Mouse (Mus musculus): ENCODE data around the gene Sema4b. TPM values are rescaled to one million over a fixed set of nuclear protein-coding genes. Genes with fewer than 3 reads are reported as not detected.

The Sema4b gene
- polyA plus RNA-seq, 2 experiments = 6.1 to 8.5 TPM

GRCm38 (mm10) chr7:80184551-80184950 is 2.1 kb upstream of the Sema4b start:
- no peak for TF ChIP-seq CTCF (IDR thresholded peaks at IDR 0.05; ENCODE audit: low read depth)
- no peak for TF ChIP-seq EP300 (IDR thresholded peaks at IDR 0.05; ENCODE audit: low read depth)
- H3K36me3 ChIP-seq (replicated peaks; ENCODE audit: control insufficient read depth, insufficient read depth, low read depth) = no peaks in the 10 kb centered on the region
- no peaks in the 10 kb centered on the region for H3K9me3 ChIP-seq (ENCODE audit: control insufficient read depth, low read length)
- no peak overlapping the region for H3K4me3 ChIP-seq (ENCODE audit: insufficient read depth in 1 of 2, low read depth in 2 of 2, low read length in 2 of 2)
- peaks cover 34 to 45% of the 10 kb centered on the region in 2 experiments for H3K4me1 ChIP-seq (replicated peaks; ENCODE audit: control insufficient read depth in 2 of 2, insufficient read depth in 2 of 2, low read length in 1 of 2)
- ATAC-seq (ENCODE audit: insufficient read depth) = no peak
- H3K4me2 ChIP-seq (ENCODE audit: low read depth) = no peak overlapping the region
- no peak overlapping the region for H3K9ac ChIP-seq (replicated peaks)
- DNase-seq (ENCODE audit: low read depth in 3 of 3, low spot score in 3 of 3) = no peak
- H3K27ac ChIP-seq = peak overlapping the region; percentile 68
- no peaks in the 10 kb centered on the region for H3K27me3 ChIP-seq (ENCODE audit: control insufficient read depth, insufficient read depth, low read length)
- WGBS (ENCODE audit: insufficient replicate concordance) = 57% methylated on average over 4 of the region's 4 CpGs

- Histone ChIP-seq H3K4me1 (replicated peaks; ENCODE audit: control insufficient read depth in 2 of 2, insufficient read depth in 2 of 2, low read length in 1 of 2) (peaks cover 34 to 45% of the 10 kb centered on the region in 2 experiments), H3K27ac (peak overlapping the region; percentile 68), H3K9ac (replicated peaks) (peak overlapping the region; percentile 65), H3K9me3 (ENCODE audit: control insufficient read depth, low read length) (no peaks in the 10 kb centered on the region), H3K27me3 (ENCODE audit: control insufficient read depth, insufficient read depth, low read length) (no peaks in the 10 kb centered on the region), H3K36me3 (replicated peaks; ENCODE audit: control insufficient read depth, insufficient read depth, low read depth) (no peaks in the 10 kb centered on the region), H3K4me3 (ENCODE audit: insufficient read depth in 1 of 2, low read depth in 2 of 2, low read length in 2 of 2) (no peak overlapping the region), H3K4me2 (ENCODE audit: low read depth) (peak overlapping the region; percentile 71; the same call in 1 of the 2 replicates)
- DNase-seq (ENCODE audit: low read depth in 3 of 3, low spot score in 3 of 3) = no peak
- TF ChIP-seq CTCF (IDR thresholded peaks at IDR 0.05; ENCODE audit: low read depth) (no peak), EP300 (IDR thresholded peaks at IDR 0.05; ENCODE audit: low read depth) (no peak)
- 41% methylated on average over 6 of the region's 6 CpGs for WGBS (ENCODE audit: insufficient replicate concordance)
- ATAC-seq (ENCODE audit: insufficient read depth) = no peak
These were observed 1.7 kb upstream of the Sema4b start for GRCm38 (mm10) chr7:80184968-80185367.

GRCm38 (mm10) chr7:80186021-80186420 is 620 bp upstream of the Sema4b start:
- 8% methylated on average over 8 of the region's 8 CpGs for WGBS (ENCODE audit: insufficient replicate concordance)
- Histone ChIP-seq H3K4me3 (ENCODE audit: insufficient read depth in 1 of 2, low read depth in 2 of 2, low read length in 2 of 2) (peak overlapping the region; percentile 65 to 71), H3K4me2 (ENCODE audit: low read depth) (peak overlapping the region; percentile 71), H3K9ac (replicated peaks) (peak overlapping the region; percentile 65), H3K9me3 (ENCODE audit: control insufficient read depth, low read length) (no peaks in the 10 kb centered on the region), H3K36me3 (replicated peaks; ENCODE audit: control insufficient read depth, insufficient read depth, low read depth) (no peaks in the 10 kb centered on the region), H3K27ac (peak overlapping the region; percentile 68), H3K27me3 (ENCODE audit: control insufficient read depth, insufficient read depth, low read length) (no peaks in the 10 kb centered on the region), H3K4me1 (replicated peaks; ENCODE audit: control insufficient read depth in 2 of 2, insufficient read depth in 2 of 2, low read length in 1 of 2) (peaks cover 28 to 36% of the 10 kb centered on the region in 2 experiments)
- peak; percentile 86 for ATAC-seq (ENCODE audit: insufficient read depth)
- peak; percentile 82 to 83 (median 83) for DNase-seq (ENCODE audit: low read depth in 3 of 3, low spot score in 3 of 3)
- TF ChIP-seq EP300 (IDR thresholded peaks at IDR 0.05; ENCODE audit: low read depth) (peak; percentile 85), CTCF (IDR thresholded peaks at IDR 0.05; ENCODE audit: low read depth) (no peak)

- TF ChIP-seq EP300 (IDR thresholded peaks at IDR 0.05; ENCODE audit: low read depth) (no peak), CTCF (IDR thresholded peaks at IDR 0.05; ENCODE audit: low read depth) (no peak)
- H3K9ac ChIP-seq (replicated peaks) = peak overlapping the region; percentile 65; the same call in 1 of the 2 replicates
These were observed 860 bp downstream of the Sema4b start for GRCm38 (mm10) chr7:80187501-80187900.

GRCm38 (mm10) chr7:80188579-80189125 is 2.0 kb downstream of the Sema4b start:
- Histone ChIP-seq H3K9ac (replicated peaks) (no peak overlapping the region), H3K36me3 (replicated peaks; ENCODE audit: control insufficient read depth, insufficient read depth, low read depth) (no peaks in the 10 kb centered on the region), H3K9me3 (ENCODE audit: control insufficient read depth, low read length) (no peaks in the 10 kb centered on the region), H3K27ac (no peak overlapping the region), H3K27me3 (ENCODE audit: control insufficient read depth, insufficient read depth, low read length) (no peaks in the 10 kb centered on the region), H3K4me2 (ENCODE audit: low read depth) (no peak overlapping the region), H3K4me1 (replicated peaks; ENCODE audit: control insufficient read depth in 2 of 2, insufficient read depth in 2 of 2, low read length in 1 of 2) (peaks cover 44 to 50% of the 10 kb centered on the region in 2 experiments), H3K4me3 (ENCODE audit: insufficient read depth in 1 of 2, low read depth in 2 of 2, low read length in 2 of 2) (no peak overlapping the region)
- DNase-seq (ENCODE audit: low read depth in 3 of 3, low spot score in 3 of 3) (no peak), ATAC-seq (ENCODE audit: insufficient read depth) (no peak)
- WGBS (ENCODE audit: insufficient replicate concordance) = 79% methylated on average over 2 of the region's 2 CpGs
- TF ChIP-seq EP300 (IDR thresholded peaks at IDR 0.05; ENCODE audit: low read depth) (no peak), CTCF (IDR thresholded peaks at IDR 0.05; ENCODE audit: low read depth) (no peak)

More at GRCm38 (mm10) chr7:80187501-80187900, 860 bp downstream of the Sema4b start:
- Histone ChIP-seq H3K27me3 (ENCODE audit: control insufficient read depth, insufficient read depth, low read length) (no peaks in the 10 kb centered on the region), H3K9me3 (ENCODE audit: control insufficient read depth, low read length) (no peaks in the 10 kb centered on the region), H3K27ac (peak overlapping the region; percentile 3; the same call in 1 of the 2 replicates), H3K4me2 (ENCODE audit: low read depth) (peak overlapping the region; percentile 71), H3K36me3 (replicated peaks; ENCODE audit: control insufficient read depth, insufficient read depth, low read depth) (no peaks in the 10 kb centered on the region), H3K4me3 (ENCODE audit: insufficient read depth in 1 of 2, low read depth in 2 of 2, low read length in 2 of 2) (peak overlapping the region; percentile 65 to 71), H3K4me1 (replicated peaks; ENCODE audit: control insufficient read depth in 2 of 2, insufficient read depth in 2 of 2, low read length in 1 of 2) (peaks cover 37 to 41% of the 10 kb centered on the region in 2 experiments)
- ATAC-seq (ENCODE audit: insufficient read depth) = no peak
- 73% methylated on average over 12 of the region's 12 CpGs for WGBS (ENCODE audit: insufficient replicate concordance)
- no peak for DNase-seq (ENCODE audit: low read depth in 3 of 3, low spot score in 3 of 3)

Data from liver, embryonic 14.5 days (tissue).